Mouse (Mus musculus) B cell, adult 62 days (primary cell): ENCODE measurements around the gene Fads2. TPM values are rescaled to one million over a fixed set of nuclear protein-coding genes. Genes with fewer than 3 reads are reported as not detected.

ENCODE experiments used
- total RNA-seq: library from RNA; stranded (reverse); gene quantifications from 4 replicates; pipeline ENCODE4 v1.2.4, GENCODE M21; 2023

Gene Fads2
- total RNA-seq: 0.27 to 1.4 TPM (median 0.86 TPM) in 4 replicates

DNA sequence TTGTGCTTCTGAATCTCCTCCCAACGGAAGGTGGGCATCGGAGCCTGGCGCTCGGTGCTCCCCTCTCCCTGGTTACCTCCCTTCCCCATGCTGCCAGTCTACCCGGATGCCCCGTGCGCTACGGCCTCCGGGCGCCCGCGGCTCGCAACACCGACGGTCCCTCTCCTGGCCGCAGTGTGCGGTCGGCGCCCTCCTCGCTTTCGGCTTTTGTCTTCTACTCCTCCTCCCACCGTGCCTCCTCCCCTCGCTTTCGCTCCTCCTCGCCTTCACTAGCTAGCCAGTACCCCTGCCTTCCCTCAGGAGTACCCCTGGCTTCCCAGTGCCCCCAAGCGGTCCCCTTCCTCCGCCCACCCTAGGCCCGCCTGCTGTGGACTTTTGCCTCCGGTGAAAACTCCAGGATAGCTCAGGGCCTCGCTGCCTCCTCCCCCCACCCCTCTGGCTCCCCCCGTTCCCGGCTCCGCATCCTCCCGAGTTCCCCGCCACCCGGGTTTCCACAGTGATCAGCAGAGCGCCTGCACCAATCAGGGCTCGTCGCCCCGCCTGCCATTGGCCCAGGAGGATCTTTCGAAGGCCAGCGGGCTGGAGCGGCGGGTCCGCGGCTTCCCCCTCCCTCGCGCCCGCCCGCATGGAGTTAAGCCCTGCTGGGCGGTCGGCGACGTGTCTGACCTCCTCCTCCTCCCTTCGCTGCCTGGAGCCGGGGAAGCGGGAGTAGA lies at the start of gene Fads2:
TSS of gene Fads2 (minus strand) at position 406 of the 713 bp plus-strand sequence.

DNA sequence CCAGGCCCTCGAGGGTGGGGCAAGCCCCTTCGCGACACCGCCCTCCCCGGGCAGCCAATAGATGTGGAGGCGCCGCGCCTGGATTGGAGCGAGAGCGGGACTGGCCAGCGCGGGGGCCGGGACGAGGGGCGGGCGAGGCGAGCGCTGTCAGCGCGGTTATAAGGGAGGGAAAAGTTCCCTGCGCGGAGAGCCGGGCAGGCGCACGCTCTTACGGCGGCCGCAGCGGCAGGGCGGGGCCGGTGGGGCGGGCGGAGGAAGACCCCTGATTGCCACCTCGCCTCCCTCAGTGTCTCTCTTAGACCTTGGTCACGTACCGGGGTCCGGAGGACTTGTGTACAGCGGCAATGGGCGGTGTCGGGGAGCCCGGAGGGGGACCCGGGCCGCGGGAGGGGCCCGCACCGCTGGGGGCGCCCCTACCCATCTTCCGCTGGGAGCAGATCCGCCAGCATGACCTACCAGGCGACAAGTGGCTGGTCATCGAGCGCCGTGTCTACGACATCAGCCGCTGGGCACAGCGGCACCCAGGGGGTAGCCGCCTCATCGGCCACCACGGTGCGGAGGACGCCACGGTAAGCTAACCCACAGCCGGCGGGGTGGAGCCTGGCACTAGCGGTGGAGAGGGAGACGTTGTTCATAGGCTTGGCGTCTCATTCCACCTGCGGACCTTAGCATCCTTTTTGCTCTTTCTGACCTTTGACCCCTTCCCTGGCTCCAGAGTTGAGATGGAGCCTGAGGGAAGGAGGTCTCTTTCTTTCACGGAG lies 60.0 kb downstream of the Fads2 start, which contains the start of gene Fads3:
TSS of gene Fads3 (plus strand) at position 182 of the 761 bp plus-strand sequence.

Other genes starting within 250 kb of the Fads2 start
- gene Incenp, start 202.2 kb downstream of the Fads2 start, total RNA-seq: 31.8 to 39.2 TPM (median 35.7 TPM) in 4 replicates
- 2,251 to 2,402 TPM (median 2,321 TPM) in 4 replicates for gene Fth1, start 121.1 kb downstream of the Fads2 start, total RNA-seq
- 0.36 TPM in 1 of 4 replicates, not detected in the others for gene Best1, start 100.1 kb downstream of the Fads2 start, total RNA-seq
- 0.63 to 2.3 TPM (median 1.3 TPM) in 4 replicates for gene Rab3il1, start 100.1 kb downstream of the Fads2 start, total RNA-seq
- gene Fads3, start 60.2 kb downstream of the Fads2 start, total RNA-seq: 0.33 to 0.60 TPM (median 0.41 TPM) in 4 replicates
- gene Fads1, start 81.1 kb upstream of the Fads2 start, total RNA-seq: 3.3 to 5.7 TPM (median 4.3 TPM) in 4 replicates
- gene Tmem258, start 102.3 kb upstream of the Fads2 start, total RNA-seq: 86.3 to 98.5 TPM (median 92.6 TPM) in 4 replicates
- gene Fen1, start 102.4 kb upstream of the Fads2 start, total RNA-seq: 28.4 to 35.4 TPM (median 29.7 TPM) in 4 replicates
- gene Myrf, start 139.0 kb upstream of the Fads2 start, total RNA-seq: 0.24 TPM in 1 of 4 replicates, not detected in the others
- 0.09 TPM in 1 of 4 replicates, not detected in the others for gene Dagla, start 203.1 kb upstream of the Fads2 start, total RNA-seq